Mouse (Mus musculus) limb, embryonic 11.5 days (tissue): Measurements from ENCODE around the gene Olfr767. TPM values are rescaled to one million over a fixed set of nuclear protein-coding genes. Genes with fewer than 3 reads are reported as not detected.

Source experiments
- ATAC-seq: fragments of 200-750 bp; cut with Nextera tagmentation; 2 replicates; pipeline ENCODE4 v1.8.0; 2017; ENCODE audit warnings: low read depth; ENCODE audit not compliant: insufficient number of reproducible peaks, low FRiP score, low TSS enrichment
- DNase-seq: peaks from one replicate; pipeline ENCODE4 v3.0.0-alpha.2; 2015; ENCODE audit warnings: low spot score
- H3K27ac ChIP-seq: fragments of 300-500 bp; sonication (generic); replicated peaks from 2 replicates; pipeline ENCODE4 v1.5.1; 2014; ENCODE audit warnings: low read depth, mild to moderate bottlenecking, low read length
- H3K27me3 ChIP-seq: fragments of 300-500 bp; sonication (generic); 2 replicates; pipeline ENCODE4 v1.6.1; 2014; ENCODE audit warnings: mild to moderate bottlenecking, low read length, mixed read lengths; ENCODE audit not compliant: control insufficient read depth, insufficient read depth
- H3K36me3 ChIP-seq: fragments of 300-500 bp; sonication (generic); 2 replicates; pipeline ENCODE4 v1.6.1; 2014; ENCODE audit warnings: mild to moderate bottlenecking, low read length, moderate library complexity, mixed read lengths; ENCODE audit not compliant: control insufficient read depth, insufficient read depth
- H3K4me1 ChIP-seq: fragments of 300-500 bp; sonication (generic); 2 replicates; pipeline ENCODE4 v1.6.1; 2014; ENCODE audit warnings: low read length, mixed read lengths; ENCODE audit not compliant: control insufficient read depth, insufficient read depth
- H3K4me2 ChIP-seq: fragments of 300-500 bp; sonication (generic); 2 replicates; pipeline ENCODE4 v1.6.1; 2014; ENCODE audit warnings: low read depth, mild to moderate bottlenecking, moderate library complexity; ENCODE audit not compliant: severe bottlenecking
- H3K4me3 ChIP-seq: fragments of 300-500 bp; sonication (generic); 2 replicates; pipeline ENCODE4 v1.5.1; 2014; ENCODE audit warnings: low read depth, low read length
- H3K9ac ChIP-seq: fragments of 300-500 bp; sonication (generic); 2 replicates; pipeline ENCODE4 v1.6.1; 2014; ENCODE audit warnings: mild to moderate bottlenecking, low read length
- H3K9me3 ChIP-seq: fragments of 300-500 bp; sonication (generic); 2 replicates; pipeline ENCODE4 v1.6.1; 2016; ENCODE audit warnings: low read length; ENCODE audit not compliant: control insufficient read depth
- WGBS: fragments of 180-500 bp; shearing (Covaris S2); extraction: QIAGEN DNeasy Blood & Tissue Kit; methylation state at CpG from one replicate; pipeline ENCODE4 v1.1.7; 2014; 5-methylcytosine and 5-hydroxymethylcytosine counted together
- polyA plus RNA-seq: library from polyadenylated mRNA; unstranded; fragments of >200 nt; fragmentation: Nextera tagmentation; extraction: Ambion mirVana; gene quantifications from 2 replicates; pipeline ENCODE4 v1.2.1, GENCODE M21; 2014

The Olfr767 gene
- polyA plus RNA-seq, 1 experiment from 2014 or later, result not detected

- ATAC-seq, result peak; percentile 52; the same call in 1 of the 2 replicates
- no peak overlapping the region for H3K9ac ChIP-seq
- DNase-seq, result peak; percentile 76
- H3K4me1 ChIP-seq, result no peaks in the 10 kb centered on the region
- no peak overlapping the region for H3K27ac ChIP-seq
- H3K27me3 ChIP-seq, result no peaks in the 10 kb centered on the region
- no peaks in the 10 kb centered on the region for H3K36me3 ChIP-seq
- WGBS, result 64% methylated on average over 3 of the region's 3 CpGs
- H3K4me3 ChIP-seq, result no peak overlapping the region
- H3K4me2 ChIP-seq, result no peak overlapping the region
- no peaks in the 10 kb centered on the region for H3K9me3 ChIP-seq
Observed at GRCm38 (mm10) chr10:129026018-129026662, 56.6 kb downstream of the Olfr767 start.

Other genes starting within 250 kb of the Olfr767 start
- 17.5 and 18.1 TPM in 2 replicates for gene Gdf11, start 191.2 kb downstream of the Olfr767 start, polyA plus RNA-seq
- gene Cd63, start 181.9 kb downstream of the Olfr767 start, polyA plus RNA-seq, result 425 and 427 TPM in 2 replicates
- gene Rdh5, start 160.0 kb downstream of the Olfr767 start, polyA plus RNA-seq, result 7.7 and 7.8 TPM in 2 replicates
- gene Bloc1s1, start 158.9 kb downstream of the Olfr767 start, polyA plus RNA-seq, result 203 and 211 TPM in 2 replicates
- 0.10 and 0.12 TPM in 2 replicates for gene Itga7, start 149.1 kb downstream of the Olfr767 start, polyA plus RNA-seq
- not detected in 2 replicates for gene Mettl7b, start 121.9 kb downstream of the Olfr767 start, polyA plus RNA-seq
- gene Olfr9, start 93.5 kb downstream of the Olfr767 start, polyA plus RNA-seq, result not detected in 2 replicates
- gene Olfr763, start 72.1 kb downstream of the Olfr767 start, polyA plus RNA-seq, result not detected in 2 replicates
- not detected in 2 replicates for gene Olfr764-ps1, start 43.0 kb downstream of the Olfr767 start, polyA plus RNA-seq
- not detected in 2 replicates for gene Olfr765, start 32.9 kb downstream of the Olfr767 start, polyA plus RNA-seq
- not detected in 2 replicates for gene Olfr766-ps1, start 13.9 kb downstream of the Olfr767 start, polyA plus RNA-seq
- gene Olfr768, start 16.5 kb upstream of the Olfr767 start, polyA plus RNA-seq, result not detected in 2 replicates
- gene Olfr769, start 35.0 kb upstream of the Olfr767 start, polyA plus RNA-seq, result not detected in 2 replicates
- gene Olfr770, start 56.1 kb upstream of the Olfr767 start, polyA plus RNA-seq, result not detected in 2 replicates
- gene Olfr771, start 81.8 kb upstream of the Olfr767 start, polyA plus RNA-seq, result not detected in 2 replicates
- gene Olfr772, start 95.0 kb upstream of the Olfr767 start, polyA plus RNA-seq, result not detected in 2 replicates
- gene Olfr773, start 104.5 kb upstream of the Olfr767 start, polyA plus RNA-seq, result not detected in 2 replicates
- gene Olfr774, start 153.3 kb upstream of the Olfr767 start, polyA plus RNA-seq, result not detected in 2 replicates
- not detected in 2 replicates for gene Olfr775, start 165.5 kb upstream of the Olfr767 start, polyA plus RNA-seq
- gene Olfr776, start 176.2 kb upstream of the Olfr767 start, polyA plus RNA-seq, result not detected in 2 replicates
- gene Olfr777, start 188.6 kb upstream of the Olfr767 start, polyA plus RNA-seq, result not detected in 2 replicates
- gene Olfr780, start 235.2 kb upstream of the Olfr767 start, polyA plus RNA-seq, result not detected in 2 replicates
- not detected in 2 replicates for gene Olfr781, start 245.9 kb upstream of the Olfr767 start, polyA plus RNA-seq